Comparison of ENCODE assay signal across 22 mouse cellular contexts in genomic region chr11:103147766-103148165, GRCm38 (mm10). TPM values are rescaled to one million over a fixed set of nuclear protein-coding genes. Genes with fewer than 3 reads are reported as not detected.
DNase-seq lines count a peak whose midpoint lies in the region; ATAC-seq and TF ChIP-seq lines count a peak whose summit lies in the region.
"Had no signal": no experiment of that assay in that cellular context is flagged by ENCODE, and none has a peak within 500 bp of the region (broad histone marks: within the 10 kb centered on the region; RNA-seq: fewer than 3 reads in every experiment).

No protein-coding gene starts in this region.

- peak overlapping the region; percentile 96 for H3K27ac ChIP-seq in bone marrow macrophage, adult 2 months (ENCODE audit: insufficient read depth, low read depth, low read length)
- H3K27ac ChIP-seq in kidney, postnatal 0 days, result peak overlapping the region; percentile 40
- H3K27ac ChIP-seq in liver, embryonic 15.5 days (replicated peaks), result peak overlapping the region; percentile 41; the same call in 1 of the 2 replicates
- H3K27ac ChIP-seq in forebrain, embryonic 14.5 days (ENCODE audit: low read depth, low read length), result no peak overlapping the region
- H3K27ac ChIP-seq: heart, embryonic 15.5 days; hindbrain, embryonic 14.5 days; liver, embryonic 14.5 days; midbrain, embryonic 12.5 days; neural tube, embryonic 15.5 days; stomach, postnatal 0 days had no signal

- H3K4me1 ChIP-seq in bone marrow macrophage, adult 2 months (ENCODE audit: control insufficient read depth, insufficient read depth, low read length), result peaks cover 65% of the 10 kb centered on the region
- H3K4me1 ChIP-seq in kidney, postnatal 0 days (replicated peaks; ENCODE audit: insufficient read depth, low read length), result peaks cover 4% of the 10 kb centered on the region; the same call in 1 of the 2 replicates
- H3K4me1 ChIP-seq in liver, embryonic 15.5 days (replicated peaks), result peaks cover 34% of the 10 kb centered on the region
- peaks cover 4% of the 10 kb centered on the region for H3K4me1 ChIP-seq in forebrain, embryonic 14.5 days (ENCODE audit: control insufficient read depth, insufficient read depth, low read length)

- H3K36me3 ChIP-seq in kidney, postnatal 0 days (ENCODE audit: insufficient read depth, low read length), result no peaks in the 10 kb centered on the region
- H3K36me3 ChIP-seq in liver, embryonic 15.5 days (replicated peaks), result no peaks in the 10 kb centered on the region
- no peaks in the 10 kb centered on the region for H3K36me3 ChIP-seq in forebrain, embryonic 14.5 days (ENCODE audit: control insufficient read depth, insufficient read depth, low read length)
- H3K36me3 ChIP-seq: heart, embryonic 15.5 days; midbrain, embryonic 12.5 days; neural tube, embryonic 15.5 days had no signal

- no peak overlapping the region for H3K9ac ChIP-seq in kidney, postnatal 0 days (ENCODE audit: low read depth, low read length)
- no peak overlapping the region for H3K9ac ChIP-seq in liver, embryonic 15.5 days
- no peak overlapping the region for H3K9ac ChIP-seq in forebrain, embryonic 14.5 days (ENCODE audit: low read length)
- H3K9ac ChIP-seq: heart, embryonic 15.5 days; hindbrain, embryonic 14.5 days; liver, embryonic 14.5 days; midbrain, embryonic 12.5 days; neural tube, embryonic 15.5 days had no signal

- DNase-seq in fat pad, adult 2 months (ENCODE audit: extremely low read depth, low read depth, low spot score), result peak; percentile 31
- DNase-seq in kidney, postnatal 0 days (ENCODE audit: low spot score), result peak; percentile 37
- no peak for DNase-seq in left cerebral cortex, postnatal 10 days (ENCODE audit: extremely low spot score in 1 of 2, low spot score in 2 of 2)
- DNase-seq in thymus, postnatal 36 days, result no peak
- no peak for DNase-seq in forebrain, embryonic 14.5 days (ENCODE audit: low spot score)
- DNase-seq: adrenal gland, adult 8-10 months; cerebellum, adult 18-20 months; cerebellum, postnatal 14 days; heart, postnatal 36 days; lung, postnatal 10 days; thymus, adult 2 months had no signal

- ATAC-seq in kidney, postnatal 0 days (replicated peaks; ENCODE audit: low FRiP score, low read depth), result 0 out of 2 replicates have a peak, but pooled peaks have one; percentile 39
- ATAC-seq in liver, embryonic 15.5 days (ENCODE audit: insufficient read depth), result no peak
- ATAC-seq in forebrain, embryonic 14.5 days, result no peak
- ATAC-seq: activated CD4-positive, CD25-positive, alpha-beta regulatory T cell, adult 4 months; inflammation-experienced regulatory T-cells, adult 6 months had no signal

- H3K4me3 ChIP-seq in bone marrow macrophage, adult 2 months (ENCODE audit: insufficient read depth, low read length), result no peak overlapping the region
- H3K4me3 ChIP-seq in kidney, postnatal 0 days (replicated peaks; ENCODE audit: low read depth, low read length), result no peak overlapping the region
- no peak overlapping the region for H3K4me3 ChIP-seq in liver, embryonic 15.5 days (replicated peaks)
- no peak overlapping the region for H3K4me3 ChIP-seq in forebrain, embryonic 14.5 days (ENCODE audit: low read depth, low read length)
- H3K4me3 ChIP-seq: heart, embryonic 15.5 days; midbrain, embryonic 12.5 days; neural tube, embryonic 15.5 days had no signal

- H3K4me2 ChIP-seq in kidney, postnatal 0 days (ENCODE audit: low read length), result no peak overlapping the region
- H3K4me2 ChIP-seq in liver, embryonic 15.5 days, result no peak overlapping the region
- H3K4me2 ChIP-seq in forebrain, embryonic 14.5 days (ENCODE audit: low read length), result no peak overlapping the region
- H3K4me2 ChIP-seq: heart, embryonic 15.5 days; hindbrain, embryonic 14.5 days; midbrain, embryonic 12.5 days; neural tube, embryonic 15.5 days had no signal

- no peaks in the 10 kb centered on the region for H3K9me3 ChIP-seq in kidney, postnatal 0 days (replicated peaks; ENCODE audit: low read length)
- H3K9me3 ChIP-seq in liver, embryonic 15.5 days (replicated peaks), result no peaks in the 10 kb centered on the region
- no peaks in the 10 kb centered on the region for H3K9me3 ChIP-seq in forebrain, embryonic 14.5 days (replicated peaks; ENCODE audit: control insufficient read depth, low read length)
- H3K9me3 ChIP-seq: heart, embryonic 15.5 days; midbrain, embryonic 12.5 days; neural tube, embryonic 15.5 days had no signal

- intact Hi-C loops in left cerebral cortex, postnatal 10 days (cut with DNase I), result no loop called here

- no peak for TF ChIP-seq CTCF in bone marrow macrophage, adult 2 months (IDR thresholded peaks at IDR 0.05; ENCODE audit: low read depth, low read length)
- no peak for TF ChIP-seq CTCF in kidney, postnatal 0 days (IDR thresholded peaks at IDR 0.05; ENCODE audit: low read depth)

- no peak for TF ChIP-seq POLR2A in bone marrow macrophage, adult 2 months (IDR thresholded peaks at IDR 0.05; ENCODE audit: borderline replicate concordance, low read depth, low read length)

- no peaks in the 10 kb centered on the region for H3K27me3 ChIP-seq in kidney, postnatal 0 days (ENCODE audit: insufficient read depth, low read length)
- H3K27me3 ChIP-seq in liver, embryonic 15.5 days, result no peaks in the 10 kb centered on the region
- no peaks in the 10 kb centered on the region for H3K27me3 ChIP-seq in forebrain, embryonic 14.5 days (replicated peaks; ENCODE audit: control insufficient read depth, insufficient read depth, low read length)
- H3K27me3 ChIP-seq: heart, embryonic 15.5 days; midbrain, embryonic 12.5 days; neural tube, embryonic 15.5 days had no signal

- 37% methylated on average over 4 of the region's 4 CpGs for WGBS in kidney, postnatal 0 days
- WGBS in liver, embryonic 15.5 days (ENCODE audit: insufficient replicate concordance), result 54% methylated on average over 4 of the region's 4 CpGs
- WGBS in forebrain, embryonic 14.5 days, result 55% methylated on average over 4 of the region's 4 CpGs

RNA-seq across cellular contexts. Expression of gene Hexim2, which starts 15.5 kb away (rescaled TPM):
- 3.1 and 3.6 TPM in 2 replicates for polyA plus RNA-seq in bone marrow macrophage, adult 2 months (2012; ENCODE audit: insufficient read depth, insufficient read length, missing spikeins)
- polyA plus RNA-seq in kidney, postnatal 0 days (2015; fragmentation: Nextera tagmentation; extraction: Ambion mirVana), result 6.5 and 6.9 TPM in 2 replicates
- polyA plus RNA-seq in liver, embryonic 15.5 days (2015; fragmentation: Nextera tagmentation; extraction: Ambion mirVana), result 4.2 and 4.7 TPM in 2 replicates
- 10 to 100 TPM; 20.1 to 20.7 TPM for total RNA-seq in left cerebral cortex, postnatal 10 days (2021)
- polyA plus RNA-seq in forebrain, embryonic 14.5 days (2014; fragmentation: Nextera tagmentation; extraction: Ambion mirVana), result 9.6 and 13.4 TPM in 2 replicates

RNA-seq across cellular contexts. Expression of gene Fmnl1, which starts 23.1 kb away (rescaled TPM):
- polyA plus RNA-seq in bone marrow macrophage, adult 2 months (2012; ENCODE audit: insufficient read depth, insufficient read length, missing spikeins), result 216 and 241 TPM in 2 replicates
- polyA plus RNA-seq in kidney, postnatal 0 days (2015; fragmentation: Nextera tagmentation; extraction: Ambion mirVana), result 2.6 and 3.4 TPM in 2 replicates
- polyA plus RNA-seq in liver, embryonic 15.5 days (2015; fragmentation: Nextera tagmentation; extraction: Ambion mirVana), result 5.7 and 6.2 TPM in 2 replicates
- 10 to 100 TPM; 79.5 to 80.7 TPM for total RNA-seq in left cerebral cortex, postnatal 10 days (2021)
- 1.2 and 3.2 TPM in 2 replicates for polyA plus RNA-seq in forebrain, embryonic 14.5 days (2014; fragmentation: Nextera tagmentation; extraction: Ambion mirVana)

RNA-seq across cellular contexts. Expression of gene Hexim1, which starts 31.7 kb away (rescaled TPM):
- 43.7 and 44.3 TPM in 2 replicates for polyA plus RNA-seq in bone marrow macrophage, adult 2 months (2012; ENCODE audit: insufficient read depth, insufficient read length, missing spikeins)
- polyA plus RNA-seq in kidney, postnatal 0 days (2015; fragmentation: Nextera tagmentation; extraction: Ambion mirVana), result 6.5 and 6.8 TPM in 2 replicates
- polyA plus RNA-seq in liver, embryonic 15.5 days (2015; fragmentation: Nextera tagmentation; extraction: Ambion mirVana), result 1.8 and 1.9 TPM in 2 replicates
- 10 to 100 TPM; 31.8 to 33.9 TPM for total RNA-seq in left cerebral cortex, postnatal 10 days (2021)
- 4.8 and 5.4 TPM in 2 replicates for polyA plus RNA-seq in forebrain, embryonic 14.5 days (2014; fragmentation: Nextera tagmentation; extraction: Ambion mirVana)

RNA-seq across cellular contexts. Expression of gene Acbd4, which starts 46.3 kb away (rescaled TPM):
- polyA plus RNA-seq in bone marrow macrophage, adult 2 months (2012; ENCODE audit: insufficient read depth, insufficient read length, missing spikeins), result 27.4 and 30.4 TPM in 2 replicates
- polyA plus RNA-seq in kidney, postnatal 0 days (2015; fragmentation: Nextera tagmentation; extraction: Ambion mirVana), result 36.6 and 39.7 TPM in 2 replicates
- polyA plus RNA-seq in liver, embryonic 15.5 days (2015; fragmentation: Nextera tagmentation; extraction: Ambion mirVana), result 60.6 and 60.9 TPM in 2 replicates
- total RNA-seq in left cerebral cortex, postnatal 10 days (2021), result 10 to 100 TPM; 70.0 to 80.0 TPM
- polyA plus RNA-seq in forebrain, embryonic 14.5 days (2014; fragmentation: Nextera tagmentation; extraction: Ambion mirVana), result 10.4 and 11.8 TPM in 2 replicates

RNA-seq across cellular contexts. Expression of gene Plcd3, which starts 46.3 kb away (rescaled TPM):
- 1.7 and 2.3 TPM in 2 replicates for polyA plus RNA-seq in bone marrow macrophage, adult 2 months (2012; ENCODE audit: insufficient read depth, insufficient read length, missing spikeins)
- polyA plus RNA-seq in kidney, postnatal 0 days (2015; fragmentation: Nextera tagmentation; extraction: Ambion mirVana), result 4.2 and 5.6 TPM in 2 replicates
- polyA plus RNA-seq in liver, embryonic 15.5 days (2015; fragmentation: Nextera tagmentation; extraction: Ambion mirVana), result 0.31 and 0.45 TPM in 2 replicates
- 10 to 100 TPM; 15.1 to 16.4 TPM for total RNA-seq in left cerebral cortex, postnatal 10 days (2021)
- polyA plus RNA-seq in forebrain, embryonic 14.5 days (2014; fragmentation: Nextera tagmentation; extraction: Ambion mirVana), result 1.1 and 1.4 TPM in 2 replicates
- total RNA-seq: megakaryocyte, adult 5-6 weeks had no signal
- polyA plus RNA-seq: inflammation-experienced regulatory T-cells, adult 6 months had no signal

Comparison
In these comparisons a context has a peak if more than half of its experiments do, and no peak if none do; other contexts are left out.
1. DNase-seq: peak in fat pad, adult 2 months (single experiment) and kidney, postnatal 0 days (single experiment); none in left cerebral cortex, postnatal 10 days (0 of 2), thymus, postnatal 36 days (0 of 2) and forebrain, embryonic 14.5 days (single experiment).
2. RNA of gene Fmnl1, which starts 23.1 kb away (polyA plus RNA-seq): 216 to 241 TPM in bone marrow macrophage, adult 2 months; 5.7 to 6.2 TPM in liver, embryonic 15.5 days, 2.6 to 3.4 TPM in kidney, postnatal 0 days and 1.2 to 3.2 TPM in forebrain, embryonic 14.5 days; every median in the first group is over 10 times any median in the second.